Mouse (Mus musculus): Measurements from ENCODE around the gene Rpl18a.

Rpl18a gene

DNA sequence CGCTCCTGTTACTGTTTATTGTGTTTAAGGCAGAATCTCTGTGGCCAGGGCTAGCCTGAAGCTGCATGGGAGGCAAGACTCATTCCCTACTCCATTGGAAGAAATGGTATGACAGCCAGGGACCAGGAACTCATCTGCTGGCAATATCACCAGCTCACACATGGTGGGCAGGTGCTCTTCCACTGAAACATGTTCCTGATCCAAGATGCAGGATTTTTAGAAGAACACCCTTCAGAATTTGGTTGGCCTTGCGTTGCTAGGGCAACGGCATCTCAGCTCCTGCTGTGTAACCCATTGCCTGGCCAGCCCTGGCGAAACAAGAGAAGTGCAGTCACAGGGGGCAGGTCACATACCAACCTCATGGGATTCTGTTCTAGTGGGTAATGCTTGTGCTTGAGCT, 17.7 kb downstream of the Rpl18a start:
- DNase-seq: no peak

DNA sequence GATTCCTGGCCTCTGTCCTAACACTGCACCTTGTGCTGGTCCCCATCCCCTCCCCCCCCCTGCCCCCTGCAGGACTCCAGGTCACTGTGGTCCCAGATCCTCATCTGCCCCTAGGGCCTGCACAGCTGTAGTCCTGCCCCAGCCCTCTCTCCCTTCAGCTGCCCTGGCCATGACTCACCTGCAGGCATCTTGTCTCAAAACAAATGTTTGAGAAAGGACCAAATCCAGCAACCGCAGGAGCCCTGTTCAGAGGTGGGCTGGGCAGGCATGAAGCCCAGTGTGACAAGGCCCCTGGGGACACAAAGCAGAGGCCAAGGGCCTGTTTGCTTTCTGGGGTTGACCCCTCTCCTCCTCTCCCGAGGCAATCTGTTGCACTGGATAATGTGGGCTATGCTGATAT, 19.0 kb downstream of the Rpl18a start:
- DNase-seq: no peak

DNA sequence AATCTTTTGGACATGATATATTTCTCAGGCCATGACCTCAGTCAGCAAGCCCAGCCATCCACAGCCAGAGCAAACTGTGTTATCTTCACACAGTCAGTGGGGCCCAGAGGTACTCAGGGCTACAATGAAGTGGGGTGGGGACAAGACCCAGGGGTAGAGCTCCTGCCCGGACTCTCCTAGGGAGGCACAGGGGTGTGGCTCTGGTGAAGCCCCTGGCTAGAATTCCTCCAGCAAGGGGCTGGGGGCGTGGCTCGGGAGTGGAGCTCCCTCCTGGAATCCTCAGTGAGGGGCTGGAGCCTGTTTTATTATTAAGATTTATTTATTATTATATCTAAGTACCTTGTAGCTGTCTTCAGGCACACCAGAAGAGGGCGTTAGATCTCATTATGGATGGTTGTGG, 20.8 kb downstream of the Rpl18a start:
- DNase-seq: no peak

DNA sequence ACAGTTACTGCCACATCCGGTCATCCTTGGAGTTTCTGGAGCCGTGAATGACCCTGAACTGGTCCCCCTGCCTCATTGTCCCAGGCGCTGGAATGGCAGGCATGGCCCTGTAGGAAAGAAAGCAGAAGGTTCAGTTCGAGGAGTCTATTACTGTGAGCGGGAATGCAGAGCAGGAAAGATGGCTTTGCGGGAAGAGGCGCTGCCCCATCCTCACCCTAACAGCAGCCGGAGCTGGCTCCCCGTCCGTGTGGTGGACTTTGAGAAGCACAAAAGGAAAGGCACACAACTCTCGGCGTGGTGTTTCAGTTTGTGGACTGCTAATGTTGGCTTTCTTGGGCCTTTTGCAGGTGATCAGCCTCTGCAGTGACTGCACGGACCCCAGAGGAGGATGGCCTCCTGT, 22.8 kb downstream of the Rpl18a start:
- DNase-seq: no peak

DNA sequence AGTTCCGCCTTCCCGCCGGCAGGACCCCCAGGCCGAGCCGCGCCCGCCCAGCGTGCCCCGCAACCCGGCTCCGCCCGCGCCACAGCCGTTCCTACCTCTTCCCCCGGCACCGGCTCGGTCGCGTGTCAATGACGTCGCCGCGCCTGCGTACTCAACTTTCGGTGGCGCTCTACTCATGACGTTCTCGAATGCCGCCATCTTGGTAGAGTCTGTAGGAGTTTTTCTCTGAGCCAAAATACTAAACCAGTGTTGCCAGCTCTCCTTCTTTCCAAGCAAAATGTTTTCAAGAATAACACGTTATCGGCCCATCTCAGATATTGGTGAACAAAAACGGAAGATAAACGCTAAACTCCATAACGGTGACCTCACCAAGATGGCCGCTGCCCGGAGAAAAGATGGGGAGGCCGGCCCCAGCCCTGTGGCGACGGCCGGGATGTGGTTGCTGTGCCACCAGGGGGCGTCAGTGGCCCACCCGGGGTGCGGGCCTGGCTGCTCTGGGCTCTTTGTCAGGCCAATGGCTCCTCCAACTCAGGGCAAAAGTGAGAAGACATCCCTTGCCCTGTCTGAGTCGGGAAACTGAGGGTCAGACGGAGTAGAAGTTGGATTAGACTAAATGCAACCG, 23.7 kb downstream of the Rpl18a start, which contains the start of gene Ccdc124:
Gene Ccdc124, minus strand, starts transcription at position 572 of the 622 bp plus-strand sequence.
- peak; percentile 94 for DNase-seq

DNA sequence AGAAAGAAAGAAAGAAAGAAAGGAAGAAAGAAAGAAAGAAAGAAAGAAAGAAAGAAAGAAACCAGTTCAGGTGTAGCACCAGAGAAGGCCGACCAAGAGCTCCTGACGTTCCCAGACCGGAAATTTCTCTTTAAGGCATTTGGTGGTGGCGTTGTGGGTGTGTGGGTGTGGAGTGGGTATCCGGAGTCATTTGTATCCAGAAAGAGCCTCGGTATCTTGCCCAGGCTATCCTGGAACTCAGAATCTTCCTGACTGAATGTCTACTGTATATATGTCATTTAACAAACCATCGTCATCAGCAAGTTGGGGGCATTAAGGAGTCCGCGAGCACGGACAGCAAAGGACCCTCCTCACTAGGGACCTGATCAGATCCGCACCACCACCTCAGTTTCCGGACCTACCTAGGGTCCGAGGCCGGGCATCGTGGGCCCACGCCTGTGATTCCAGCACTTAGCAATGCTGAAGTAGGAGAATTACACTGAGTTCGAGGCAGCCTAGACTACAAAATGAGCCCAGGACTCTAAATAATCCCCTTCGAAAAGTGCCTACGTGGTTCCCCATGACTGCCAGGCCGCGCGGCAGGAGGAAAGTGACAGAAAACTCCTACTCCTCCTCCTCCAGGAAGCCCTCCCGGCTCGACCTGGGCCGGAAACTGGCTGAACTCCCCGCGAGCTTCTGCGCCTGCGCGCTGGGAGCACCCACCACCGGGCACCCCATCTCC, 24.4 kb downstream of the Rpl18a start:
- no peak for DNase-seq

DNA sequence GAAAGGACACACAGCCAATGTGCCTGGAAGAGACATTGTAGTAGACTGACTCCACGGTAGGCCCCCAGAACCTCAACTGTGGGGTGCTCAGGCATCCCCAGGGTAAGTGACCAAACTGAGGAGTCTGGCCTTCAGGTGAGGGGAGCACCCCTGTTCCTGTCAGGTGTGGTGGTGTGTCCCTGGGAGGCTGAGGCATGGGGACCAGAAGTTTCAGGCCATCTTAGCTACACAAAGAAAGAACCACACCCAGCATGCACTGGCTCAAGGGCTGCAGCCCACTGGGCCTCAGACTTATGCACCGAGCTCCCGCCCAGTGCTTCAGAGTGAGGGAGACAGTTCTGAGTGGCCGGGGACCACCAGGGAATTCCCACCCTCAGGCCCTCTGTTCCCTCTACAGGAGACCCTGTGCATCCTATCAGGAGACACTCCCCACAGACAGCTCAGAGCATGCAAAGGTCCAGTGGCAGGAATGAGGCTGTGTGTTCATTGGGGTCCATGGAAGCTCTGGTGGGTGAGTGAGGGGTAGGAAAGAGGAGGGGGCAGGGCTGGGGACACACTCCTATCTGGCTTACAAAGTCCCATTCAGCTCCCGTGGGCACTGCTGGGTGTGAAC, 25.9 kb downstream of the Rpl18a start:
- DNase-seq: no peak

DNA sequence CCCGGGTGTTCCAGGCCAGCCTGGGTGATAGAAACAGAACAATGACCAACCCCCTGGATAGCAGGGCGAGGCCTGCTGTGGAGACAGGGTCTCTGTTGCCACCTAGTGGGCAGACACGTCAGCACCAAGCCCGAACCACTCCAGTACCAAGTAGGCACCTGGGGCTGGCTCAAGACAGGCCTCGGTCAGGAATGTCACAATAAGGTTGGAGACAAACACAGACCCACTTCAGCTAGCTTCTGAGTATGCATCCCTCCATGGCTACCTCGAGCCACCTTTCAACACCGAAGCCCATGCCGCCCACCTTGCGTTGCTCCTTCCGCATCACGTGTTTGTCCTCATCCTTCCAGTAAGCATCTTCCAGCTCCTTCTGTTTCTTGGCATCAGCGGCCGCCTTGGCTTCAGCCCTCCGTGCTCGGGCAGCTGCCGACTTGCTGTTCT, 27.6 kb downstream of the Rpl18a start:
- DNase-seq: peak; percentile 80

DNA sequence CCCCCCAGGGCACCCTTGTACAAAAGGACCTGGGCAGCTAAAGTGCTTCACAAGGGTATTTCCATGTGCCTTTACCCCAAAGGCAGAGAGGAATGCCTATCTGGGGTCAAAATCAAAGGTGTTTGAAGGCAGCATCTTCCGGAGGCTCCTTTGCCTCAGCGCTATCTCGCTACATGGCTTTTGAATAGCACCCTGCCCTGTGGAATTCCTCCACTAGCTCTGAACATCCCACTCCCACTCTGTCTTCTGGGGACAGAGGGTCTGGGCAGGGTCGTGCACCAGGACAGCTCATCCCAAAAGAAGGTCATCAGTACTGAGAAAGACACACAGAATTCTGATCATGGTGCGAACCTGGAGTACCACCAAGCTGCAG, 28.0 kb downstream of the Rpl18a start:
- no peak for DNase-seq

DNA sequence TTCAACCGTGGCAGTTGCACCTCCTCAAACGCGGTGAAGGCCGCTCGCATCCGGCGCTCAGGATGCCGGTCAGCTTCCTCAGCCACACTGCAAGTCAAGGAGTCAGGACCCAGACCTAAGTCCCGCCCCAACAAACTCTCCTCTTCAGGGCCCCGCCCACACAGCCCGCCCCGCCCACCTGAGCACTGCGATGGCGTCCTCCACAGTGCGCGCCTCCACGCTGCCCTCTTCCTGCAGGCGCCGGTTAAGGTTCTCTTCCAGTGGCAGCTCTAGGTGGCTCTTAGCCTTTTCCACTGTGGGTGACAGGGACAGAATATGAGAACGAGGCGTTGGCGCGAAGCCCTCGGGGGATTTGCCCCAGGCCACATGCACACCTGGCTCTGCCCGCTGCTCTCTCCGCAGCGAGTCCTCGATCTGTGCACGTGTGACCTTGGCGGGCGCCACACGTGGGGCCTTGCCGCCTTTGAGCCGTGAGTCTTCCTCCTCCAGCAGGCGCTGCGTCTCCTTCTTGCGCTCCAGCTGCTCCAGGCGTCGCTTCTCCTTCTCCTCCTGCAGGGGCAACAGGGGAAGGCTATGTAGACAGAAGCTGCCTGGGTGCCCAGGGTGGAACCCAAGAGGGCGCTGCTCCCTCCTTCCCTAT, 28.5 kb downstream of the Rpl18a start:
- DNase-seq: peak; percentile 78

DNA sequence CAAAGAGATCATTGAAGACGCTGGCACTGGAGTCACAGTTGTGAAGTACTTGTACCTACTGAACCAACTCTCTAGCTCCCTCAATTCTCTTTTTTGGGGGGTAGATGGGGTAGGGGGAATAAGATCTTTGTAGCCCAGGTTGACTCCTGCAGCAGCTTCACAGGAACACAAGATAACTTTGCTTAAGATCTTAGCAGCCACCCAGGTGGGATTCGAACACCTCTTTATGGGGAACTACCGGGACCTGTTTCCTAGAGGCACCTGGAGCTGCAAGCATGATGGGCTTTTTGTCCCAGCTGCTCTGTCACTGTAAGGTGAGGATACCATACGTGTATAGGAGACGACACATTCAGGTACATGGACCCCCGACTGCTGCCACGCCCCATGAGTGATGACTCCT, 30.6 kb downstream of the Rpl18a start:
- DNase-seq: no peak

DNA sequence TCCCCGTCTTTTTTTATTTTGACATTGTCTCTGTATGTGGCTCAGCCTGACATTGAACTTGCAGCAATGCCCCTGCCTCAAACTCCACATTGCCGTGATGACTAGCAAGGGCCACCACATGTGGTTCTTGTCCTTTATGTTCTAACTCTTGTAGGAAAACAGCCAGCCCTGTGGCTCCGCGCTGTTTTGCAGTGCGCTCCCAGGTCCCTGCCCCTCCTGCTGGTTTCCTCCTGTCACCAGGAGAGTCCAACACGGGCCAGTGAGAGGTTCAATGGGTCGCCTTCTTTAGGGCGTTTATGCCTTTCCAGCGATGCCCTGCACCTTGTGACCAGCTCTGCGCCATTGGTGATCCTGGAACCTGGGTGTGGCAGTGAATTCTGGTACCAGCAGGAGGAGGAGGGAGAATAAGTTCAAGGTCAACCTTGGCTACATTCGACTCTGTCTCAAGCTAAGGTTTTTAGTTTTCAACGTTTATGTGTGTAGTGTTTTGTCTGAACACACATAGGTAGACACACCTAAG, 31.2 kb downstream of the Rpl18a start:
- DNase-seq: no peak

DNA sequence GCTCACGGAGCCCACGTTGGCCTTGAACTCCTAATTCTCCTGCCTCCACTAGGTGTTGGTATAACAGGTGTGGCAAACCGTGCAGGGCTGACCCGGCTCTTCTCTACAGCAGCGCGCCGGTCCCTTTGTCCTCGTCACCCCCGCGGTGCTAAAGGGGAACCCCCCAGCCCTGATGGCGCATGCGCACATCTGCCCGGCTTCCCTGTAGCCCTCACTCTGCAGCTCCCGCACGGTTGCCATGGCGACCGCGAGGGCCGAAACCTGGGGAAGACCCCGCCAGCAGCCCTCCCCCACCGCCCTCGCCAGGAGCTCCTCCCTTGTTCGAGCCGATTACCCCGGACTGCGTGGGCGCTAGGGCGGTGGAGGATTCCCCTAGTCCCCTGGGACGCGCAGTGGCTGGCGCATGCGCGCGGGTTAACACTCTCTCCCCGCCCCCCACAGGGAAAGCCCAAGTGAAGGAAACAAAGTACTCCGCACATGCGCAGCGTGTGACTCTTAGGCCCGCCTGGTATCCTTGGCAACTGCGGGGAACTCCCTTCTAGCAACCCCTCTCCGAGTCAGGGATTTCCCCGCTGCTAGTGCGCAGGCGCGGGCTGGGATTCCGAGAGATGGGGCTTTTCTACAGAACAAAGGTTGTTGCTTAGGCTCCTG, 31.7 kb downstream of the Rpl18a start:
- DNase-seq: peak; percentile 99

DNA sequence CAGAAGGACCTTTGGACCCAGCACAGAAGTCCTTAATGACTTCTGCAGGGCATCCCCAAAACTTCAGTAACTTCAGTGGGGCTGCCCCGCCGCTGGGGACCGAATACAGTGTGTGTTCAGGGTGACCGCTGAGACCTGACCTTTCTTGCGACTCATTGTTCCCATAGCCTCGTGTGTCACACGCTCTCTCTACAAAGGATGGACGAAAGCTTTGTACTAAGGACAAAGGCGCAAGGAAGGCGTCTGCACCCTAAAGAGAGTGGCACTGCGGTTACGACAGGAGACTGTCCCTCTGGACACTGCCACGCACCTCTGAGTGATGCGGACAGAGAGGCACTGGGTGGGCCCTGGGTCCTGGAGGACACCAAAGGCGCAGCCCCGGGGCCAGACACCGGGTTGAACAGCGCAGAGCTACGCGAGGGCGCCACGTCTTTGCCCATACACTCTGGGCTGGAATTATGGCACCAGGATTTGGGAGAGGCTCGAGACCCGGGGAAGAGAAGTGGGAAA, 32.4 kb downstream of the Rpl18a start:
- DNase-seq: no peak

DNA sequence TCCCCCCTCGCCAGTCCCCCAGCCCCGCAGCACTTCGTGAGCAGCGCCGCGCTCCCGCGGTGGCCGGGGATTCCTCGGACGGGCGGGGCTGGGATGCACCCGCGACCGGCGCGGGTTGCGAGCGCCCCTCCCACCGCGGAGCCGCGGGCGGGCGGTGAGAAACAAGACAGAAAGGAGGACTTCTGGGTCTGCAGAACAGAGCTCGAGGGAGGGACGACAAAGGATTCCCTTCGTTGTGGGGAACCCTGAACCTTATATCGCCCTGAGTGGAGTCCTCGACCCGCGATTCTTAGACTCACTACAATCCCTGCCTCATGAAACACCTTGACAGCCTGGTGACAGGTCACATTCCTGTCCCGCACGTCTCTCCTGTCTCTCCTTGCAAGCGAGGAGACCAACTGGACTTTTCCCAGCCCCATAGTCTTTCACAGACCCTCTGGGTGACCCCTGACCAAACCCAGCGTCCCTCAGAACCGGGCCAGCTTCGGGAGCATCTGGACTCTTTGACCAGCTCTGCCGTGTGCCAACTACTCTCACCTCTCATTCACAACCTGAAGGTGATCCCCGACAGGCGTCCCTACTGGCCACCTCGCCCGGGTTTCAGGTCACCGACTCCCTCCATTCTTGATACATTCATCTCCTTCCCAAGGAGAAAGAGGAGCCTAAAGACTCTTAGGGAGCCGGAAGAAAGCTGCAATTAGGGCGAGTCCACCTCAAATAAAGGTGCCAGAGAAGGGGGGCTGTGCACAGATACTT, 33.1 kb downstream of the Rpl18a start:
- DNase-seq: no peak

DNA sequence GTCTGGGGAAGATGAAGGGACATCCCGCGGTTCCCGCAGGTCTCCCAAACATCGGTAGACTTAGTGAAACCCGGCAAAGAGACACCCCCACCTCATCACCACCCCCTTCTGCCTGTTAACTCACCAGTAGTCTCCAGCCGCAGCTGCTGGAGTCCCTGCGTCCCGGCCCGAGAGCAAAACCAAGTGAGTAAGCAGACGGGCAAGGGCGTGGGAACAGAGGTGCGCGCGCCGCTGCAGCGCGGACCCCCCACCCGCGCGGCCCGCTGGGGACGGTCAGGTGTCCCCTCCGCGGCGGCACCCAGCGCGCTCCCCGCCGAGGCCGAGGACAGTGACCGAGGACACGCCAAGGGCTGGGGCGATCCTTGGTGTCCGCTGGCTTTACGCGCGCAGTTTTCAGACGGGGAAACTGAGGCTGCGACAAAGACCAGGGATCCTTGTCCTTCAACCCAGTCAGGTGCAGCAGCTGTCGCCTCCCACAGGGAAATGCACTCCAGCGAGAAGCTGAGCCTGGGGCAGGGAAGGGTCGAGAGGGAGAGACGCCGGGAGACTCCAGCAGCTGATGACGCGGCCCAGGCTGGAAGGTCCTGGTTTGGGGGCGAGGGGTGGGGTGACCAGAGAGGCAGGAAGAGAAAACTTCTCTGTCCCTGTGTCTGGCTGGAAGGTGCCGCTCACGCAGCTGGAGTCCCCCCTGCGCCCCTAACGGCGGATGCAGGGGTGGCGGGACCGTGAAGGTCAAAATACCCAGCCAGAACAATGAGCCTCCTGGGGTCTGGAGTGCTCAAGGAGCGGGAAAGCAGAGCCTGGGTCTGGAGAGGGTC, 34.2 kb downstream of the Rpl18a start, which contains the start of gene Kcnn1:
Gene Kcnn1, minus strand, starts transcription at position 435 of the 818 bp plus-strand sequence.
- DNase-seq: no peak

DNA sequence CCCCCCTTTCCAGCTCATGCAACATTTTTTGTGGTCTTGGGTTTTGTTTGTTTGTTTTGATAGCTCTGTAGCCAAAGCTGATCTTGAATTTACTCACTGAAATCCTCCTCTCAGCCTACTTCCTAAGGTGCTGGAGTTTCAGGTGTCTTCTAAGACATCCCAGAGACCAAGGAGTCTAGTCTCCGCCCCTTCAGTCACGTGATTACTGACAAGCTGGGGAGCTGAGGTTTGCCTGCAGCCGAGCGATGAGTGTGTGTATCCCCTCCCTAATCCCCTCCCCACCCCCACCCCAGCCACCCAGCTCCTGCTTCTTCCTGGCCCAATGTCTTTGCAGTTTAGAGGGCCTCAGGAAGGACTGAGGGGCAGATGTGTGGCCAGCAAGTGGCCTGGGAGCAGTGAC, 39.7 kb downstream of the Rpl18a start:
- DNase-seq: no peak

DNA sequence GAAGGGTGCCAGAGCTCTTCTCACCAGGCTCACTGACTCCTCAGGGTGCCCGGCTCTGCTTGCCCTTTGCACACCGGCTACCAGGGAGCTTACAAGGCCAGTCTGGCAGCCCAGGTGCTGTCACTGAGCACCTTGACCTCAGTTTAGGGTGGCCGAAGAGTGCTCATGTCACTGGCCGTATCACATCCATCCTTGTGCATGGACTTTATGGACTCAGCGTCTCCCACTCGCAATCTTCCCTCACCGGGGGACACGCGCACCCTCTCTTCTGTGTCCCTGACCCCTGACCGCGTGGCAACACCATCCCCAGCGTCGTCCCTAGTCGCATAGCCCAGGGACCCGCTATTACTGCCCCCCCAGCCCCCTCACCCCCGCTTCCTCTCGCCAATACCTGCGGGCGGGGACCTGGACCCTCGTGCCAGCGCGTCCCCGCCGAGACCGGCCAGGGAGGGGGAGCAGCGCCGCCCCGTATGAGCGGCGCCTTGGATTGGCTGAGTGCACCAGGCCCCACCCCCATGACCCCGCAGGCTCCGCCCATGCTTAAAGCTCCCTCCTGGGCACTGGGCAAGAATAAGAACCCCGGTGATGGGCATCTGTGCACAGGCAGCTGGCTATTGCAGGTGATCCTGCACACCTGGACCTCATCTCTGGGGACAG, 40.5 kb downstream of the Rpl18a start:
- DNase-seq: peak; percentile 74

DNA sequence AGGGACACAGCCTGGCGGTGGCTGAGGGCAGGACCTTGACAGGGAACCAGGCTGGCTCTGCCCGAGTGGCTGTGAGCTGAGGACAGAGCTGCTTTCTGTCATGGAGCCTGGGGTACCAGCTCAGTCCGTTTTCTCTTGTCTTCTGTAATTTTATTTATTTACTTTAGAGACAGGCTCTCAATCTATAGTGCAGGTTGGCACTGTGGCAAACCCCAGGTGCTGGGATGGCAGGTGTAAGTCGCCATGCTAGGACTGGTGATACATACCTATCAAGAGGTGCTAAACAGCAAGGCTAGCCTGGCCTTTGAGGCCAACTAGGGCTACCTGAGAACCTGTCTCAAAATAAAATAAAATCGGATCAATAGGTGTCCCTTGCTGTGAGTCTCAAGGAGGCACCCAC, 41.2 kb downstream of the Rpl18a start:
- DNase-seq: no peak

DNA sequence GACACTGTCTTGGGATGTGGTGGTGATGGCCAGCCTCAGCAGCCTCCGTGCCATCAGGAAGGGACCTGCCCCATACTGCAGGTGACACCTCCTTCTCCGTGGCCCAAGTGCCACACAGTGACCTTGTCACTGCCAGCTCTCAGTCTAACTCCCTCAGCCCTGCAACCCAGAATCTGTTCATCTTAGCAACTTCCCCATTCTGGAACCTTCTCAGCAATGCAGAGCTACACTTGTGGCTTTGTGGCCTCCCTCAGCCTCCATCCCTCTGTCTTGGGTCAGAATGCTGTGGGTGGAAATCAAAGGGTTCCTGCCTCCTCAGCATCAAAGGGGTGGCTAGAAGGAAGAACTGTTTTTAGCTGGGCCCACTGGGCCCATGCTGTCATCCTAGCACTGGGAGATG, 43.3 kb downstream of the Rpl18a start:
- no peak for DNase-seq
